Mouse (Mus musculus) neutrophil, adult 5-6 weeks (primary cell): ENCODE data around the gene Auts2. TPM values are rescaled to one million over a fixed set of nuclear protein-coding genes. Genes with fewer than 3 reads are reported as not detected.

Experiments used
- ATAC-seq: fragments of 151-379, 151-347 bp; 2 replicates; pipeline ENCODE4 v1.8.0; 2017; ENCODE audit warnings: mild to moderate bottlenecking, moderate TSS enrichment; ENCODE audit not compliant: insufficient number of reproducible peaks, poor library complexity, low FRiP score, severe bottlenecking; ENCODE audit errors: extremely low read depth
- total RNA-seq: library from RNA; stranded (forward); fragments of 200-1000 nt; gene quantifications from 2 replicates; pipeline ENCODE4 v1.2.3, GENCODE M21; 2017

Auts2 gene
- total RNA-seq, 1 experiment from 2014 or later = 0.93 TPM

DNA sequence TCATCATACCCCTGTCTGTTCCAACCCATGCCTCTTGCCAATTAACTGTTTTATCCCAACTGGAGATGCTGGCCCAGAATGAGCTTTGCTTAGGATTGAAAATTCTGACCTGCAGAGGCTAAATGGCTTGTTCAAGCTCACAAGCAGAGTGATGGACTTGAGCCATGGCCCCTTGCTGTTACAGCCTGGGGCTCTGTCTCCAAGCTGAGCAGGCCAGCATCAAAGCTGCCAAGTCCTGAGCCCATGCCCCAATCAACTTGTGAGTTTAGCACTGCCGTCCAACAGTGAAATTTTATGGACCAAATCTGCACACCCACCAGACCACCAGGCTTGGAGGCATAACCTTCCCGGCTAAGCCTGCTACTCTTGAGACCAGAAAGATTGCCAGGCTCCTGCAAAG lies 1012.3 kb downstream of the Auts2 start:
- ATAC-seq = no peak

DNA sequence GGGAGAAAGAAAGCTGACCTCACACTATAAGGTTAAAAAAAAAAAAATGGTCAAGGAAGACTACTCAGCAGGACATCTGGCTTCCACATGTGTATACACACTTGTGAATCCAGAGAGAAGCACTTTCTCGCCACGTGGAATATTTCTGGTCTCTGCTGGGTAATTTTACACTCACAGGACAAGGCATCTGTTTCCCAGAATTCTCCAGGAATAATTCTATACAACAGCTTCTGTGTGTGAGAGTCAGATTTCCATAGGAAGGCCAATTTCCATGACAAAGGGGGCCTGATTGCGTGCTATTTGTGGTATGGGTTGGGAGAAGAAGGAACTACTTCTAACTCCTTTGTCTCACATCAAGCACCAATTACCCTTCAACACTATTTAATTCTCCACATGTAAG lies 1016.5 kb downstream of the Auts2 start:
- ATAC-seq = no peak

DNA sequence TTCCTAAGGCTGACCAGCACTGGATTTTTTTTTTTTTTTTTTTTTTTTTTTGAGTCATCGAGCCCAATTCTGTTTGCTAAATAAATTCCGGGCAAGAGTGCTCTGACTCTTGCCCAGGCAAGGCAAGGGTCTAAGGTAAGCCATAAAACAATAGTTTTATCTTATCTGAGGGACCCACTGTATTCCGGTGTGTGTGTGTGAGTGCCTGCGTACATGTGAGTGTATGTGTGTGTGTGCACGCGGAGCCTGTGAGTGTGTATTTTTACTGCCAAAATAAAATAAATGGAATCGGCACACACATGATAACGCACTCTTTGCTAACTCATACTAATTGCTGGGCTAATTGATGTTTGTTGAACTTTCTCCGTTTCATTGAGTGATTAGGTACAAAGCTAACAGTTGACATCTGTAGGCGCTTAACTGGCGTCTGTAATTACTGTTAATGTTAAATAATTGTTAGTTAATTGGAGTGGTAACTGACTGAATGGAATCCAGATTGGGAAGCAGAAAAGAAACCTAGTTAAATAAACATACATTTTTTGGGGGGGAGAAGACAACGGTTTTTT lies 1018.2 kb downstream of the Auts2 start:
- ATAC-seq = no peak

DNA sequence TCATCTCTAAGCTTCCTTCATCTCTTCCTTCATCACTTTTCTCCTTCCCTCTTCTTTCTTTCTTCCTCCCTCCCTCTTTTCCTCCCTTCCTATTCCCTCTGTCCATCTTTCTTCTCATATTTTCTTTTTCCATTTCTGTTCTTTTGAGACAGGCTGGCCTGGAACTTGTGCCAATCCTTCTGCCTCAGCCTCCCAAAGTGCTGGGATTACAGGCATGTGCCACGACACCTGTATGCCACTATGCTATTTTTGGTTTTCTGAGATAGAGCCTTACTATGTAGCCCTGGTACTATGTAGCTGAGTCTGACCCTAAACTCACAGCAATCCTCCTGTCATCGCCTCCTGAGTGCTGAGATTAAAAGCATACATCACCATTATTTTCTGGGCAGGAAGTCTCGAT lies 1023.6 kb downstream of the Auts2 start:
- no peak for ATAC-seq

DNA sequence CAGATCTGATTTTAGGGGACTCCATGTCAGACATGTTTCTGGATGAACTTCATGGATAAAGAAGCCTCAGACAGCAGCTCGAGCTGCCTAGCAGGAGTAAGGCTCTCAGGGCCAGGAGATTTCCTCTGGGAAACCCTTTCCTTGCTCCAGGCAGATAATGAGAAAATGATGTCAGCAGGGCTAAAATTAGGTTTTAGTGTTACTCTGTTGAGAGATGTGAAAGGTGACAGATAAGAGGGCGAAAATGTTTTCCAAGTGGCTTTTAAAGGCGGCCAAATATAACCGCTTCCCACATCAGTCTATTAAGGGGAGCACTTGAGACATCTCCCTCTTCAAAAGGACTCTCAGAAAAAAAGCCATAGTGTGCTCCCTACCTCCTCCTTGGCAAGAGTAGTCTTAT lies 1025.5 kb downstream of the Auts2 start:
- no peak for ATAC-seq

DNA sequence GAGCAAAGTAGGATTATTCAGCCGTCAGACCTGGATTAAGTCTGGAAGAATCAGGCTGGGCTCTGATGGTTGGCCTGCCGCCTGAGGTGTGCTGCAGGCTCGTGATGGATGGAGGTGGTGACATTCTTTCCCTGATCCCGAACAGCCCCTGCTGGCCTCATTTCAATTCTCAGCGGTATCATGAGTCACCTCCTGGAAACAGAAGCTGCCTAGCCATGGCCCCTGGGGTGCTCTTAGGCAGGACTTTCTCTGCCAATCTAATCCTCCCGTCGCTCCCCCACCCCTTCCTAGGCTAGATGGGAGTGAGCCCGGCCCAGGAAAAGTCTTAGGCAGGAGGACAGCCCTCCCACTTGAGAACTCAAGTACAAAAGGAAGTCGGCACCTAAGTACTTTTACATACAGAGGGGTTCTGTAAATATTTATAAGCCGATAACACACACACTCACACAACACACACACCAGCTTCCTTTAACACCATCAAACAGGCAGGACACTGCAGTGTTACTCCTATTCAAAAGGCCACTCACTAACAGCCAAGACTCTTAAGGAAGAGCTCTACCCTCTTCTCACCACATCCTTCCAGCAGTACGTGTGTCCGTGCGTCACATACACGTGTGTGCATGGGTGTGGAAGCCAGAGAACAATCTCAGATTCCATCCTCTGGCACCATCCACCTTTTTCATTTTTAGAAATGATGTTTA lies 1027.3 kb downstream of the Auts2 start:
- no peak for ATAC-seq

DNA sequence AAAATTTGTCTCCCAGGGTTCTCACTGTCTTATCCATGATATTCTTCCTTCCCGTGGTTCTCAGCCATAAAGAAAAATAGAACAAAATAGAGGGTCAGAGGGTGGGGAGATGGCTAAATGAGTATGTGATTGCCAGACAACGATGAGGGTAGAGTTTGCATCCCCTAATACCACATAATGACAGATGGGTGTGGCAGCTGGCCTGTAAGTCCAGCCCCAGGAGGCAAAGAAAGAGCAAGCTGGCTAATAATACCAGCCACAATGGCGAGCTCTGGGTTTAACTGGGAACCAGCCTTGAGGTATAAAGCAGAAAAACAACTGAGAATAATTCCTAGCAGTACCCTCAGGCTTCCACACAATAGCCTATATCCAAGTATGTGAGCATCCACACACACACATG lies 1029.4 kb downstream of the Auts2 start:
- ATAC-seq = no peak

DNA sequence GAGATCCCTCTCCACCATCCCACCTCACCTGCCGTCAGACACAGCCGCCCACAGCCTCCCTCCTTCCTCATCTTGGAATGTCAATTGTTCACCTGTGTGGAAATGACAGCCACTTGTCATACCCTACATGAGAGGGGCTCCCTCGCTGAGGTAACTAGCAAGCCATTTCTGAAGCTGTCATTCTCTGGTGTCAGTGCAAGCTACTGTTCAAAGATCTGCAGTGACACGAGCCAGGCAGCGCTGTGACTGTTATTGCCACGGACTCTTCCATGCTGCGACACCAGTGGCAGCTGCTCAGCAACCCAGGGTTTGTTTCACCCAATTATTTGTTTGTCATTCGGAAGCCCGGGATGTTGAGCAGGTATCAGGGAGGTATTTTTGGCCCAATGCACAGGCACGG lies 1030.5 kb downstream of the Auts2 start:
- no peak for ATAC-seq

DNA sequence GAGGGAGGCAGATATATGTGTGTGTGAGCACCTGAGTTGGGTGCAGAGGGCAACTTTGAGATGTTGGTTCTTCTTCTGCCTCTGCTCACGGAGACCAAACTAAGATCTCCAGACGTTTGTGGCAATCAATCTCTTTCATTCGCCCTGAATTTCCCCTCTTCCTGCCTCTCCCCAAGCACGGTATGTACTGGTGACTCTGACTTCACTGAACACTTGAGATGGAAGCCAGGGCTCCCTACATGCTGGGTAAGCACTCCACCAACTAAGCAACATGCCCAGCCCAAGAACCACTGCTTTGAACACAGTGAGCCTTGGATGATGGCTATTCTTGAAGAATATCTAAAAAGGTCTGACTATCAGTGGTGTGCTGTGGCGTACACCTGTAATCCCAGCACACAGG lies 1032.5 kb downstream of the Auts2 start:
- ATAC-seq = no peak

DNA sequence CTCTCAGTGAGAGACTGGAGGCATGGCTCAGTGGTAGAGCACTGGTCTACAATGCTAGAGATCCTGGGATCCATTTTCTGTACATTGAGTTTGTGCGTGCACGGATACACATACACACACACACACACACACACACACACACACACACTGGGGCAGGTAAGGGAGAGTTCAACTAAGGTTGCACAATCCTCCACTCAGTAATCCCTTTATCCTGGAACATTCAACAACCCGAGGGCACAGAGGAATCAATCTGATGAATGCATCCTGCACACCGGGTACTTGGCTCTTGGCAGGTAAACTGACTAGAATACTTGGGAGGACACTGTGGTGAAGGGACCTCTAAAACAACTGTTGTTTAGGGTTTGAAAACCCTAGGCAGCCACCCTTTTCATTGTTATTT lies 1033.8 kb downstream of the Auts2 start:
- no peak for ATAC-seq

DNA sequence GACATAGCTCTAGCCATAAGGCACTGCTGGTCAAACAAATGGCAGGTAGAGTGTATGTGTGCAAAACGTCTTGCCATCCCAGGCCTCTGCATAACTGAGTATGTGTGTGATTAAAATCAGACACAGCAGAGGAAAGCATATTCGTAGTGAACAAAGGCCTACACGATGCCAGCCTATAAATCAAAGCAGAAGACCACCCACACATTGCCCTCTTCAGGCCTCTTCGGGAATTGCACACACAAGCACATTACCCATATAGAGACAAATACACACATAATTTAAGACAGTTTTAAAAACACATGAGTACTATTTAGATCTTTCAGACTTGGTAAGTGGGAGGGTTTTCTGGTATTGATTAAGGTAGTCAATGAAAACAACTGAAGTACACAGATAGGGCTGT lies 1044.3 kb downstream of the Auts2 start:
- ATAC-seq = no peak

DNA sequence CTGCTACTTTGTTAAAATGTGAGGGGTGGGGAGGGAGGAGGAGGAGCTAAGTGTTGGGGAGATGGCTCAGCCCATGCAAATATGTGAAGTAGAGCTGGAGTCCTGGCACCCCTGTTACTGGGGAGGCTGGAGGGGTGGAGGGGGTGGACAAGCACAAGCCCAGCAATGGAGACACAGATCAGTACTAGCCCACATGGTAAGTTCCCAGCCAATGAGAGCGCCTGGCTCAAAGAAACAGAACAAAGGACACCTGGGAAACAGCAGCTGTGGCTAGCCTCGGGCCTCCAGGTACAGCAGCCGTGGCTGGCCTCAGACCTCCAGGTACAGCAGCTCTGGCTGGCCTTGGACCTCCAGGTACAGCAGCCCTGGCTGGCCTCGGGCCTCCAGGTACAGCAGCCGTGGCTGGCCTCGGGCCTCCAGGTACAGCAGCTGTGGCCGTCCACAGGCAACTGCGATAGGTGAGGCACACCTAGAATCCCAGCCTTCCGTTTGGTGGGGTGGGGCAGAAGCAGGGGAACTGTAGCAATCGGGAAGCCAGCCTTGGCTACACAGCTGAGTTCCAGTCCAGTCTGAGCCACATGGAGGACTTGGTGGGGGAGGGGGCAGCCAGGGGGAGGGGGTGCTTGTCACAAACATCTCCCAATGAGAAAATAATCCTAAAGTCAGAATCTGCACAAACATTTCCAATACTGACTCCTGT lies 1046.5 kb downstream of the Auts2 start:
- ATAC-seq = no peak

DNA sequence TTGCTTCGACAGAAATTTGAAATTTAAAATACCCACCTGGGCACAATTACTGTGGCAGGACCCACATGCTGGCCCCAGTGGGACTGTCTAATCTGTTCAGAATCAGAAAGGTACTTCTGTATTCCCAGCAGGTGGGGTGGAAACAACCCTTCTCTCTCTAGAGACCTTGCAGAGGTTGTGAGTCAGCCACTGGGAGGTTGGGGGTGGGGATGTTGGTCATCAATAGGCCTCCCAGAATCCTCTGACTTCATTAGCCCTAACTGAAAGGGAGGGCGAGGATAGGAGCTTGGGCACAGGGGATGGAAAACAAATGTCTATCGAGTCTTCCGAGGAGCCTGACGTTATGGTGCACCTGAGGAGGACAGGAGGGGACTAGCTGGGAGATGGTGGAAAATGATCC lies 1048.6 kb downstream of the Auts2 start:
- no peak for ATAC-seq

DNA sequence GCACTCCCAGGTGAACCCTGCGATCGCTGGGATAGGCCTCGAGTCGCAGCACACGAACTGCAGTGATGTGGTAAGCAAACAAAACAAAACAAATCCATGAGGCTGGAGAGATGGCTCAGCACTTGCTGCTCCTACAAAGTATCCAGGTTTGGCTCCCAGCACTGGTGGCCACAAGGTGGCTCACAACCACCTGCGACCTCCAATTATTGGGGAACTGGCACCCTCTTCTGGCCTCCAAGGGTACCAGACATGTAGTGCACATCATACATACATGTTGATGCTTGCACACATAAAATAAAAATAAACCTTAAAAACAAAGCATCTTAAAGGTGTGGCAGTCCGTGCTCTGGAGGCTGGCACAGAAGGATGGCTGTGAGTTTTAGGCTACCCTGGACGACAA lies 1050.6 kb downstream of the Auts2 start:
- no peak for ATAC-seq

DNA sequence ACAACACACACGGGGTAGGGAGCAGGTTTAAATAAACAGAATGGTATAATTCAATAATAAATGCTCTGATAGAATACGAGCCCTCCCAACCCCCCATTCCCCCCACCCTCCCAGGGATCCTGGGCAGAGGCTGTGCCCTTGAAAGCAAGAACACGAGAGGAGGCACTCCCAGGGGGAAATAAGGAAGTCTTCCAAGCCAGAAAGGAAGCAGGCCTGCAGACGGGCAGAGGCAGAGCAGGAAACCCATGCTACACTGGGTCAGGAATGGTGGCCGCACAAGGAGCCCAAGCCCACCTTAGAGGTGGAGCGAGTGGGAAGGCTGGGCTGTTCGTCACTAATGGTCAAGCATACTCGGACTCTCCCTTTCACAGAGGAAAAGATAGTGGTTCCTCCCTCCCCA lies 1051.3 kb downstream of the Auts2 start:
- no peak for ATAC-seq

DNA sequence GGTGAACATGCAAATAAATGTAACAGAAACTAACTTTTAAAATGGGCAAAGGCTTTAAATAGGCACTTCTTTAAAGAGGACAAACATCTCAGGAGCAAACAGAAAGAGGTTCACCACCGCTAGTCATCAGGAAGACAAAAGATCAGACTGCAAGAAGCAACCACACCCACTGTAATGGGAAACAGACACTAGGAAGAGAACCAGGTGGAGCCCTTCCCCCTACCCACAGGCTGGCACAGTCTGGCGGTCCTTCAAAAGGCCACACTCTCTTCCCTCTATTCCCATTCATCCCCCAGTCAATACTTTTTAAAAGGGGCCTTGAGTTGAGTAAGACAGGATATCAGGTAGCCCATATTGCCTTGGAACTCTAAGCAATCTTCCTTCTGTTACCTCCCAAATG lies 1052.3 kb downstream of the Auts2 start:
- no peak for ATAC-seq

DNA sequence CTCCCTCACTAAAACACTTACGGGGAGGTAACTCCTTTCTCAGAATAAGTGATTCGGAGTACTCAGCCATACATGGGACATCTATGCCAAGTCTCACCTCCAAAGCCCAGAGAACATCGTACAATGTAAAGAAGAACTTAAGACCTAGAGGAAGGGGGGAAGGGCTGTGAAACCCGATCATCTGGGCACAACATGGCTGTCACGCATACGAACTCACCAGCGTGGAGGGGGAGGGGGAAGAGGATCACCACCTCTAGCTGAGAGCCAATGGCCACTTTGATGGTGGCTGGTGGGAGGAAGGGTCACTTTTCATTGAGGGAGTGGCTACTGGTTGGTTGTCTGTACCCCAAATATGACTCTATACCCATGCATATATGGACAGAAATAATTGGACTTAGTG lies 1053.3 kb downstream of the Auts2 start:
- no peak for ATAC-seq

DNA sequence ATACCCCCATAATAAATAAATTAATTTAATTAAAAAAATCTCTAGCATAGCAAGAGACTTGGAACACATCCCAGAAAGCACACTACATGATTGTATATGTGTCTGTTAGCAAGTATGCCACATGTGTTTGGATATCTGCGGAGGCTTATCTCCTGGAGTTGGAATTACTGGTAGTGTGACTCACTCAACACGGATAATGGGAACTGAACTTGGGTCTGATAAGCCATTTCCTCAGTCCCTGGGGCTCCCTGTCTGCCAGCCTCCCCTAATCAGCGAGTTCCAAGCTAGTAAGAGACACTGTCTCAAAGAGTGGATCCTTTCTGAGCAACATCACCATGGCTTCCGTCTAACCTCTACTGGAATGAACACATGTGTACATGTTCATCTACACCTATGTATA lies 1056.6 kb downstream of the Auts2 start:
- ATAC-seq = no peak

DNA sequence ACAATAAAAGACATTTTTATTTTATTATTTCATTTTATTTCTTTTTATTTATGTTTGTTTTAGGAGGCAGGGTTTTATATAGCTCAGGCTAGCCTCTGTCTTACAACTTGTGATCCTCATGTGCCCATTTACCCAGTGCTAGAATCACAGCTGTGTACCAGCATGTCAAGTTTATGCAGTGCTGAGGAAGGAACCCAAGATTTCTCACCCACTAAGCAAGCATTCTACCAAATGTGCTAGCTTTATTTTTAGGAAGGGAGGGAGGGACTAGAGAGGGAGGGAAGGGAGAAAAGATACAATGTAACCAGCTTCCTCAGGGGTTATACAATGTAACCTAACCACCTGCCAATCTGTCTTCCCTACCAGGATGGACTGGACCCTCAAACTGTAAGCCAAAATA lies 1067.9 kb downstream of the Auts2 start:
- no peak for ATAC-seq

DNA sequence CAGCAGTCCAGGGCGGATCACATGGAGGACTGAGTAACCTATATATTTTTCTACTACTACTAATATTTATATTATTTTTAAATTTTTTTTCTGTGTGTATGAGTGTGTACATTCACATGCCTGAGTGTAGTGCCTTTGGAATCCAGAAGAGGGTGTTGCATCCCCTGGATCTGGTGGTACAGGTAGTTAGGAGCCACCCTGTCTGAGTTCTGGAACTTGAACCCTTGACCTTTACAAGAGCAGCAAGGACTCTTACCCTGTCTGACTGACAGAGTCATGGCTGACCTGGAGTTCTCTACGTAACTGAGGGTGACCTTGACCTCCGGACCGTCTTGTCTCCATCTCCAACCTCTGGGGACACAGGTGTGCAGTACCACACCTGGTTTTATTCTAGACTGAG lies 1074.5 kb downstream of the Auts2 start:
- ATAC-seq = no peak

DNA sequence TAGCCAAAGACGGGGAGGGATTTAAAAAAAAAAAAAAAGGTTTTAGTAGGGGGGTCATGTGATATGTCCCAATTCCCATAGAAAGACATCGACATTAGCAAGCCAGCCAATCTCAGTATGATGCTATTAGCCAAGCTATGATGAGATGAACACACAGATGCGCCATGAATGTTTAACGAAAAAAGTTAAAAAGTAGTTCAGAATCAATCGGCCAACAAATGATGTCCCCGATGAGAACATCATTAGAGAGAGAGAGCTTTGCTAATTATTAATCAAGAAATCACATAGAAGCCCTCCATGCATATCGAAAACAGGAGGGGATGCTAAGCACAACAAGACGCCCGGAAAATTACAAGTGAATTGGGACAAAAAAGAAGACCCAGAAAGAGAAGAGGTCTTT lies 1077.0 kb downstream of the Auts2 start:
- no peak for ATAC-seq
